Mouse (Mus musculus) lung, embryonic 14.5 days (tissue): ENCODE measurements at regions not wholly inside any gene's neighbourhood (a gene's known extent, or its start where the extent isn't known, plus 50 kb on each side); places are given as distances from the start of the nearest gene placed in this dataset.

Experiments used
- ATAC-seq: fragments of 200-750 bp; cut with Nextera tagmentation; 2 replicates; pipeline ENCODE4 v1.8.0; 2017; ENCODE audit warnings: mild to moderate bottlenecking, moderate TSS enrichment, moderate library complexity; ENCODE audit not compliant: insufficient read depth
- DNase-seq: peaks from one replicate; pipeline ENCODE4 v3.0.0-alpha.2; 2015
- H3K27ac ChIP-seq: fragments of 300-500 bp; sonication (generic); 2 replicates; pipeline ENCODE4 v1.5.1; 2014; ENCODE audit warnings: low read depth, mild to moderate bottlenecking, moderate library complexity
- H3K27me3 ChIP-seq: fragments of 300-500 bp; sonication (generic); 2 replicates; pipeline ENCODE4 v1.6.1; 2014; ENCODE audit warnings: low read length, control low read depth; ENCODE audit not compliant: insufficient read depth
- H3K36me3 ChIP-seq: fragments of 300-500 bp; sonication (generic); 2 replicates; pipeline ENCODE4 v1.6.1; 2014; ENCODE audit warnings: control low read depth; ENCODE audit not compliant: insufficient read depth
- H3K4me1 ChIP-seq: fragments of 300-500 bp; sonication (generic); 2 replicates; pipeline ENCODE4 v1.6.1; 2014; ENCODE audit warnings: antibody characterized with exemption, control low read depth; ENCODE audit not compliant: insufficient read depth
- H3K4me2 ChIP-seq: fragments of 300-500 bp; sonication (generic); 2 replicates; pipeline ENCODE4 v1.6.1; 2014; ENCODE audit warnings: mild to moderate bottlenecking
- H3K4me3 ChIP-seq: fragments of 300-500 bp; sonication (generic); 2 replicates; pipeline ENCODE4 v1.5.1; 2014; ENCODE audit warnings: low read depth, low read length
- H3K9ac ChIP-seq: fragments of 300-500 bp; sonication (generic); 2 replicates; pipeline ENCODE4 v1.6.1; 2014
- H3K9me3 ChIP-seq: fragments of 300-500 bp; sonication (generic); 2 replicates; pipeline ENCODE4 v1.6.1; 2016; ENCODE audit warnings: low read depth, low read length, control low read depth
- CTCF ChIP-seq: IDR thresholded peaks from 2 replicates; pipeline ENCODE4 v1.5.1; 2016; ENCODE audit warnings: antibody characterized with exemption, low read depth
- WGBS: fragments of 180-500 bp; shearing (Covaris S2); extraction: QIAGEN DNeasy Blood & Tissue Kit; methylation state at CpG from one replicate; pipeline ENCODE4 v1.1.7; 2014; 5-methylcytosine and 5-hydroxymethylcytosine counted together

- H3K27me3 ChIP-seq: no peaks in the 10 kb centered on the region
These were observed 257.1 kb upstream of the Irx3 start for GRCm38 (mm10) chr8:92058953-92059352.

GRCm38 (mm10) chr8:92057857-92058256 lies 256.0 kb upstream of the Irx3 start:
- no peak for TF ChIP-seq CTCF
- H3K27me3 ChIP-seq: no peaks in the 10 kb centered on the region
- no peak overlapping the region for H3K9ac ChIP-seq
- DNase-seq (no peak), ATAC-seq (no peak)
- H3K27ac ChIP-seq: no peak overlapping the region
- H3K36me3 ChIP-seq: no peaks in the 10 kb centered on the region
- no peak overlapping the region for H3K4me3 ChIP-seq
- no peaks in the 10 kb centered on the region for H3K4me1 ChIP-seq
- WGBS: 47% methylated on average over 8 of the region's 8 CpGs
- H3K4me2 ChIP-seq: no peak overlapping the region
- H3K9me3 ChIP-seq: no peaks in the 10 kb centered on the region

More at GRCm38 (mm10) chr8:92058953-92059352, 257.1 kb upstream of the Irx3 start:
- H3K27ac ChIP-seq: no peak overlapping the region
- no peaks in the 10 kb centered on the region for H3K4me1 ChIP-seq
- H3K4me3 ChIP-seq: no peak overlapping the region
- no peak overlapping the region for H3K9ac ChIP-seq
- 74% methylated on average over 10 of the region's 10 CpGs for WGBS
- H3K9me3 ChIP-seq: no peaks in the 10 kb centered on the region
- DNase-seq (no peak), ATAC-seq (no peak)
- H3K4me2 ChIP-seq: no peak overlapping the region
- TF ChIP-seq CTCF: no peak
- H3K36me3 ChIP-seq: no peaks in the 10 kb centered on the region

- H3K4me1 ChIP-seq: no peaks in the 10 kb centered on the region
- no peak overlapping the region for H3K9ac ChIP-seq
- no peak for TF ChIP-seq CTCF
- H3K9me3 ChIP-seq: no peaks in the 10 kb centered on the region
- no peaks in the 10 kb centered on the region for H3K36me3 ChIP-seq
- no peak for DNase-seq
- H3K27me3 ChIP-seq: no peaks in the 10 kb centered on the region
- WGBS: 75% methylated on average over 4 of the region's 4 CpGs
- no peak overlapping the region for H3K4me3 ChIP-seq
- H3K4me2 ChIP-seq: no peak overlapping the region
- H3K27ac ChIP-seq: no peak overlapping the region
- no peak for ATAC-seq
These were observed 253.7 kb upstream of the Irx3 start for GRCm38 (mm10) chr8:92055590-92055989.

- ATAC-seq: no peak
- no peak for TF ChIP-seq CTCF
These were observed 242.8 kb upstream of the Irx3 start for GRCm38 (mm10) chr8:92044695-92045094.

GRCm38 (mm10) chr8:92042951-92043350 lies 241.1 kb upstream of the Irx3 start:
- TF ChIP-seq CTCF: no peak
- ATAC-seq (no peak), DNase-seq (no peak)
- Histone ChIP-seq H3K36me3 (no peaks in the 10 kb centered on the region), H3K27me3 (no peaks in the 10 kb centered on the region), H3K4me3 (no peak overlapping the region), H3K4me2 (no peak overlapping the region), H3K9me3 (no peaks in the 10 kb centered on the region), H3K9ac (no peak overlapping the region), H3K4me1 (no peaks in the 10 kb centered on the region), H3K27ac (no peak overlapping the region)
- WGBS: 13% methylated on average over 6 of the region's 6 CpGs

More at GRCm38 (mm10) chr8:92044695-92045094, 242.8 kb upstream of the Irx3 start:
- Histone ChIP-seq H3K4me2 (no peak overlapping the region), H3K36me3 (no peaks in the 10 kb centered on the region), H3K9ac (no peak overlapping the region), H3K4me3 (no peak overlapping the region), H3K27me3 (no peaks in the 10 kb centered on the region), H3K4me1 (no peaks in the 10 kb centered on the region), H3K9me3 (no peaks in the 10 kb centered on the region), H3K27ac (no peak overlapping the region)
- no peak for DNase-seq
- 80% methylated on average over 3 of the region's 3 CpGs for WGBS

- no peak overlapping the region for H3K4me2 ChIP-seq
- TF ChIP-seq CTCF: no peak
- H3K4me1 ChIP-seq: no peaks in the 10 kb centered on the region
- H3K27ac ChIP-seq: no peak overlapping the region
- 21% methylated on average over 9 of the region's 9 CpGs for WGBS
- no peak overlapping the region for H3K4me3 ChIP-seq
- no peaks in the 10 kb centered on the region for H3K36me3 ChIP-seq
- H3K9me3 ChIP-seq: no peaks in the 10 kb centered on the region
- ATAC-seq (no peak), DNase-seq (no peak)
- H3K27me3 ChIP-seq: peaks cover 47% of the 10 kb centered on the region
- H3K9ac ChIP-seq: no peak overlapping the region
These were observed 228.1 kb upstream of the Irx3 start for GRCm38 (mm10) chr8:92029954-92030353.

GRCm38 (mm10) chr8:92029516-92029915 lies 227.6 kb upstream of the Irx3 start:
- Histone ChIP-seq H3K27ac (no peak overlapping the region), H3K4me2 (no peak overlapping the region), H3K4me1 (no peaks in the 10 kb centered on the region), H3K4me3 (no peak overlapping the region), H3K9ac (no peak overlapping the region), H3K9me3 (no peaks in the 10 kb centered on the region), H3K27me3 (peaks cover 47% of the 10 kb centered on the region), H3K36me3 (no peaks in the 10 kb centered on the region)
- 15% methylated on average over 6 of the region's 6 CpGs for WGBS
- ATAC-seq (no peak), DNase-seq (no peak)
- no peak for TF ChIP-seq CTCF

- no peak overlapping the region for H3K9ac ChIP-seq
- ATAC-seq (no peak), DNase-seq (no peak)
- H3K36me3 ChIP-seq: no peaks in the 10 kb centered on the region
- TF ChIP-seq CTCF: no peak
- H3K27me3 ChIP-seq: peaks cover 51% of the 10 kb centered on the region
- no peaks in the 10 kb centered on the region for H3K4me1 ChIP-seq
- WGBS: 10% methylated on average over 6 of the region's 6 CpGs
- no peak overlapping the region for H3K4me3 ChIP-seq
- H3K9me3 ChIP-seq: no peaks in the 10 kb centered on the region
- no peak overlapping the region for H3K27ac ChIP-seq
- no peak overlapping the region for H3K4me2 ChIP-seq
These were observed 226.4 kb upstream of the Irx3 start for GRCm38 (mm10) chr8:92028308-92028707.
